ENCODE assay signal across 20 mouse cellular contexts in the genomic region with DNA sequence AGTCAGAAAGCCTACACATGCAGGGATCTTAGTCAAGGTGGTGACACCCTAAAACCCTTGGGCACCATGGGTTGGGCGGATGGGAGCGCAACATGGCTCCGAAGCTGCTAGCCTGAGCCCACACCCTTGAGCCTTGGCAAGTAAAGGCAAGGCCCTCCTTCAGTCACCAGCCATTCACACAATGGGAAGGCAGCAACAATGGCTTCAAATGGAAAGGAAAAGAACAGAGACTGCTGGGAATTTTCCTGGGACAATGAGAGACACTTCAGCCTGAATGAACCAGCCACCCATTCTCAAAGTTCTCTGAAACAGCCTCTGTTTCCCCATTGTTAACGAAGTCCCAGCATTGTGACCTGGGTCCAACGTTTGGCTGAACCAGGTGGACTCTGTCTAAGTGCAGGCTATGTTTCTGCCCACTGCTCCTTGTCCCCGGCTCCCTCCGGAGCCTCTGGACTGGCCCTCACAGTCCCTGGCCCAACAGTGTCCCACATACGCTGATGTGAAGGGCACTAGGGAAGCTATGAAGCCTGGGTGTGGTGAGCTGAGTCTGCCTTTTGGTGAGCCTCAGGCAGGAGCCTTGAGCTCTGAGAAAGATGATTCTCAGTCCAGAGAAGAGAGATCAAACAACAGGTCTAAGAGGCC. TPM values are rescaled to one million over a fixed set of nuclear protein-coding genes. Genes with fewer than 3 reads are reported as not detected.
A peak's percentile ranks its signal among the peaks of the same experiment; 100 is the strongest.
DNase-seq lines count a peak whose midpoint lies in the region; ATAC-seq and TF ChIP-seq lines count a peak whose summit lies in the region.
"Had no signal": no experiment of that assay in that cellular context is flagged by ENCODE, and none has a peak within 500 bp of the region (broad histone marks: within the 10 kb centered on the region; RNA-seq: fewer than 3 reads in every experiment).

No protein-coding gene starts in this region.

- WGBS in forebrain, embryonic 10.5 days = 70% methylated on average over 8 of the region's 8 CpGs
- WGBS in forebrain, embryonic 13.5 days = 48% methylated on average over 8 of the region's 8 CpGs
- 40% methylated on average over 8 of the region's 8 CpGs for whole genome bisulfite sequencing in hindbrain, embryonic 11.5 days
- WGBS in hindbrain, embryonic 16.5 days = 44% methylated on average over 8 of the region's 8 CpGs
- WGBS in midbrain, embryonic 10.5 days = 60% methylated on average over 8 of the region's 8 CpGs
- 58% methylated on average over 8 of the region's 8 CpGs for WGBS in midbrain, postnatal 0 days
- 76% methylated on average over 8 of the region's 8 CpGs for WGBS in embryonic facial prominence, embryonic 10.5 days

- peak overlapping the region; percentile 74 for H3K27ac ChIP-seq in forebrain, embryonic 10.5 days
- no peak overlapping the region for H3K27ac ChIP-seq in forebrain, embryonic 13.5 days
- peak overlapping the region; percentile 54; the same call in 1 of the 2 replicates for H3K27ac ChIP-seq in hindbrain, embryonic 11.5 days (ENCODE audit: low read depth, low read length)
- H3K27ac ChIP-seq in hindbrain, embryonic 16.5 days (ENCODE audit: low read depth, low read length) = no peak overlapping the region
- peak overlapping the region; percentile 84 for H3K27ac ChIP-seq in midbrain, embryonic 10.5 days (replicated peaks)
- no peak overlapping the region for H3K27ac ChIP-seq in midbrain, postnatal 0 days (ENCODE audit: low read depth, low read length)
- peak overlapping the region; percentile 63 for H3K27ac ChIP-seq in embryonic facial prominence, embryonic 10.5 days (replicated peaks)
- H3K27ac ChIP-seq: embryonic facial prominence, embryonic 13.5 days; hindbrain, embryonic 15.5 days; liver, embryonic 13.5 days; lung, embryonic 15.5 days had no signal

- no peak for ATAC-seq in forebrain, embryonic 13.5 days
- ATAC-seq in hindbrain, embryonic 11.5 days (ENCODE audit: low FRiP score) = no peak
- no peak for ATAC-seq in hindbrain, embryonic 16.5 days
- no peak for ATAC-seq in midbrain, postnatal 0 days (ENCODE audit: low FRiP score)
- ATAC-seq: midbrain, embryonic 16.5 days had no signal

- no peaks in the 10 kb centered on the region for H3K9me3 ChIP-seq in forebrain, embryonic 10.5 days
- H3K9me3 ChIP-seq in forebrain, embryonic 13.5 days (replicated peaks) = no peaks in the 10 kb centered on the region
- no peaks in the 10 kb centered on the region for H3K9me3 ChIP-seq in hindbrain, embryonic 11.5 days (ENCODE audit: control insufficient read depth, low read length)
- no peaks in the 10 kb centered on the region for H3K9me3 ChIP-seq in hindbrain, embryonic 16.5 days (ENCODE audit: control insufficient read depth, low read length)
- H3K9me3 ChIP-seq in midbrain, embryonic 10.5 days (replicated peaks) = no peaks in the 10 kb centered on the region
- H3K9me3 ChIP-seq in midbrain, postnatal 0 days (ENCODE audit: low read length) = no peaks in the 10 kb centered on the region
- no peaks in the 10 kb centered on the region for H3K9me3 ChIP-seq in embryonic facial prominence, embryonic 10.5 days
- H3K9me3 ChIP-seq: embryonic facial prominence, embryonic 13.5 days; hindbrain, embryonic 15.5 days; limb, embryonic 12.5 days; liver, embryonic 13.5 days; lung, embryonic 15.5 days had no signal

- H3K9ac ChIP-seq in forebrain, embryonic 13.5 days = no peak overlapping the region
- H3K9ac ChIP-seq in hindbrain, embryonic 11.5 days (ENCODE audit: low read depth, low read length) = no peak overlapping the region
- no peak overlapping the region for H3K9ac ChIP-seq in hindbrain, embryonic 16.5 days (ENCODE audit: low read depth, low read length)
- no peak overlapping the region for H3K9ac ChIP-seq in midbrain, postnatal 0 days (replicated peaks; ENCODE audit: low read length, poor library complexity, severe bottlenecking)
- H3K9ac ChIP-seq: hindbrain, embryonic 15.5 days; limb, embryonic 12.5 days; liver, embryonic 13.5 days; lung, embryonic 15.5 days had no signal

- peaks cover 98% of the 10 kb centered on the region for H3K4me1 ChIP-seq in forebrain, embryonic 10.5 days
- H3K4me1 ChIP-seq in forebrain, embryonic 13.5 days = peaks cover 29% of the 10 kb centered on the region
- H3K4me1 ChIP-seq in hindbrain, embryonic 11.5 days (replicated peaks; ENCODE audit: control insufficient read depth, insufficient read depth, low read length) = peaks cover 31% of the 10 kb centered on the region
- H3K4me1 ChIP-seq in hindbrain, embryonic 16.5 days (ENCODE audit: control insufficient read depth, insufficient read depth, low read depth, low read length) = peaks cover 8% of the 10 kb centered on the region; the same call in 1 of the 2 replicates
- H3K4me1 ChIP-seq in midbrain, embryonic 10.5 days = peaks cover 100% of the 10 kb centered on the region
- 0 out of 2 replicates have a peak, but pooled peaks cover 5% of the 10 kb centered on the region for H3K4me1 ChIP-seq in midbrain, postnatal 0 days (ENCODE audit: insufficient read depth, low read length)
- H3K4me1 ChIP-seq in embryonic facial prominence, embryonic 10.5 days = peaks cover 96% of the 10 kb centered on the region

- DNase-seq in forebrain, embryonic 10.5 days (ENCODE audit: extremely low spot score, low spot score) = no peak
- no peak for DNase-seq in hindbrain, embryonic 11.5 days (ENCODE audit: low spot score)
- no peak for DNase-seq in midbrain, embryonic 10.5 days (ENCODE audit: low spot score)
- no peak for DNase-seq in midbrain, postnatal 0 days (ENCODE audit: low spot score)
- DNase-seq in embryonic facial prominence, embryonic 10.5 days (ENCODE audit: low spot score) = no peak
- no peak for DNase-seq in spleen, postnatal 10 days (ENCODE audit: low spot score in 2 of 2)
- DNase-seq: cerebellum, postnatal 14 days; heart, adult 18-20 months; kidney, adult 8-10 months; liver, embryonic 13.5 days; right cerebral cortex, adult 18-20 months; thymus, adult 2 months had no signal

- H3K27me3 ChIP-seq in forebrain, embryonic 10.5 days (ENCODE audit: poor library complexity, severe bottlenecking) = no peaks in the 10 kb centered on the region
- no peaks in the 10 kb centered on the region for H3K27me3 ChIP-seq in forebrain, embryonic 13.5 days
- H3K27me3 ChIP-seq in hindbrain, embryonic 11.5 days (ENCODE audit: control insufficient read depth, insufficient read depth, low read length) = no peaks in the 10 kb centered on the region
- no peaks in the 10 kb centered on the region for H3K27me3 ChIP-seq in hindbrain, embryonic 16.5 days (replicated peaks; ENCODE audit: control insufficient read depth, insufficient read depth, low read length)
- no peaks in the 10 kb centered on the region for H3K27me3 ChIP-seq in midbrain, embryonic 10.5 days (ENCODE audit: low read depth, poor library complexity, severe bottlenecking)
- no peaks in the 10 kb centered on the region for H3K27me3 ChIP-seq in midbrain, postnatal 0 days (ENCODE audit: insufficient read depth, low read length)
- no peaks in the 10 kb centered on the region for H3K27me3 ChIP-seq in embryonic facial prominence, embryonic 10.5 days (replicated peaks; ENCODE audit: low read depth, poor library complexity, severe bottlenecking)
- H3K27me3 ChIP-seq: embryonic facial prominence, embryonic 13.5 days; hindbrain, embryonic 15.5 days; limb, embryonic 12.5 days; liver, embryonic 13.5 days; lung, embryonic 15.5 days had no signal

- H3K4me2 ChIP-seq in forebrain, embryonic 13.5 days = no peak overlapping the region
- H3K4me2 ChIP-seq in hindbrain, embryonic 11.5 days (replicated peaks; ENCODE audit: low read depth, low read length) = no peak overlapping the region
- no peak overlapping the region for H3K4me2 ChIP-seq in hindbrain, embryonic 16.5 days (ENCODE audit: low read length)
- no peak overlapping the region for H3K4me2 ChIP-seq in midbrain, postnatal 0 days (ENCODE audit: low read depth, low read length, poor library complexity, severe bottlenecking)
- H3K4me2 ChIP-seq: embryonic facial prominence, embryonic 13.5 days; hindbrain, embryonic 15.5 days; limb, embryonic 12.5 days; liver, embryonic 13.5 days; lung, embryonic 15.5 days had no signal

- no peak for TF ChIP-seq CTCF in midbrain, postnatal 0 days (IDR thresholded peaks at IDR 0.05)

- no peak overlapping the region for H3K4me3 ChIP-seq in forebrain, embryonic 10.5 days
- no peak overlapping the region for H3K4me3 ChIP-seq in forebrain, embryonic 13.5 days
- H3K4me3 ChIP-seq in hindbrain, embryonic 11.5 days (ENCODE audit: low read depth, low read length) = no peak overlapping the region
- H3K4me3 ChIP-seq in hindbrain, embryonic 16.5 days (ENCODE audit: low read length) = no peak overlapping the region
- peak overlapping the region; percentile 24; the same call in 1 of the 2 replicates for H3K4me3 ChIP-seq in midbrain, embryonic 10.5 days
- H3K4me3 ChIP-seq in midbrain, postnatal 0 days (ENCODE audit: low read depth, low read length) = no peak overlapping the region
- no peak overlapping the region for H3K4me3 ChIP-seq in embryonic facial prominence, embryonic 10.5 days
- H3K4me3 ChIP-seq: embryonic facial prominence, embryonic 13.5 days; hindbrain, embryonic 15.5 days; limb, embryonic 12.5 days; liver, embryonic 13.5 days; lung, embryonic 15.5 days had no signal

- peaks cover 9% of the 10 kb centered on the region for H3K36me3 ChIP-seq in forebrain, embryonic 10.5 days (replicated peaks)
- no peaks in the 10 kb centered on the region for H3K36me3 ChIP-seq in forebrain, embryonic 13.5 days (ENCODE audit: poor library complexity, severe bottlenecking)
- H3K36me3 ChIP-seq in hindbrain, embryonic 11.5 days (ENCODE audit: control insufficient read depth, insufficient read depth, low read length) = no peaks in the 10 kb centered on the region
- H3K36me3 ChIP-seq in hindbrain, embryonic 16.5 days (ENCODE audit: control insufficient read depth, insufficient read depth, low read length) = no peaks in the 10 kb centered on the region
- peaks cover 23% of the 10 kb centered on the region for H3K36me3 ChIP-seq in midbrain, embryonic 10.5 days
- no peaks in the 10 kb centered on the region for H3K36me3 ChIP-seq in midbrain, postnatal 0 days (ENCODE audit: insufficient read depth, low read length)
- no peaks in the 10 kb centered on the region for H3K36me3 ChIP-seq in embryonic facial prominence, embryonic 10.5 days (replicated peaks)
- H3K36me3 ChIP-seq: embryonic facial prominence, embryonic 13.5 days; hindbrain, embryonic 15.5 days; limb, embryonic 12.5 days; liver, embryonic 13.5 days; lung, embryonic 15.5 days had no signal

RNA-seq across cellular contexts. Expression of a gene that starts 12.6 kb away (rescaled TPM):
- 12.5 and 14.1 TPM in 2 replicates for polyA plus RNA-seq in forebrain, embryonic 10.5 days (2016; fragmentation: Nextera tagmentation; extraction: Ambion mirVana)
- 5.8 and 6.8 TPM in 2 replicates for polyA plus RNA-seq in forebrain, embryonic 13.5 days (2015; fragmentation: Nextera tagmentation; extraction: Ambion mirVana)
- polyA plus RNA-seq in hindbrain, embryonic 11.5 days (2014; fragmentation: Nextera tagmentation; extraction: Ambion mirVana) = 12.5 and 15.9 TPM in 2 replicates
- polyA plus RNA-seq in hindbrain, embryonic 16.5 days (2015; fragmentation: Nextera tagmentation; extraction: Ambion mirVana) = 2.9 and 5.1 TPM in 2 replicates
- polyA plus RNA-seq in midbrain, embryonic 10.5 days (2016; fragmentation: Nextera tagmentation; extraction: Ambion mirVana) = 28.5 and 32.0 TPM in 2 replicates
- total RNA-seq in midbrain, postnatal 0 days (2014; rRNA removed) = 16.5 and 17.3 TPM in 2 replicates
- 3.3 and 4.7 TPM in 2 replicates for polyA plus RNA-seq in midbrain, postnatal 0 days (2015; fragmentation: Nextera tagmentation; extraction: Ambion mirVana)
- 12.1 and 18.1 TPM in 2 replicates for polyA plus RNA-seq in embryonic facial prominence, embryonic 10.5 days (2016; fragmentation: Nextera tagmentation; extraction: Ambion mirVana)

RNA-seq across cellular contexts. Expression of a gene that starts 48.3 kb away (rescaled TPM):
- 1.7 and 2.3 TPM in 2 replicates for polyA plus RNA-seq in forebrain, embryonic 10.5 days (2016; fragmentation: Nextera tagmentation; extraction: Ambion mirVana)
- polyA plus RNA-seq in forebrain, embryonic 13.5 days (2015; fragmentation: Nextera tagmentation; extraction: Ambion mirVana) = 2.9 TPM in 2 replicates
- 2.9 and 3.1 TPM in 2 replicates for polyA plus RNA-seq in hindbrain, embryonic 11.5 days (2014; fragmentation: Nextera tagmentation; extraction: Ambion mirVana)
- 25.7 and 29.5 TPM in 2 replicates for polyA plus RNA-seq in hindbrain, embryonic 16.5 days (2015; fragmentation: Nextera tagmentation; extraction: Ambion mirVana)
- 3.4 and 3.9 TPM in 2 replicates for polyA plus RNA-seq in midbrain, embryonic 10.5 days (2016; fragmentation: Nextera tagmentation; extraction: Ambion mirVana)
- total RNA-seq in midbrain, postnatal 0 days (2014; rRNA removed) = 49.8 and 52.0 TPM in 2 replicates
- polyA plus RNA-seq in midbrain, postnatal 0 days (2015; fragmentation: Nextera tagmentation; extraction: Ambion mirVana) = 34.5 and 37.2 TPM in 2 replicates
- 2.6 and 3.3 TPM in 2 replicates for polyA plus RNA-seq in embryonic facial prominence, embryonic 10.5 days (2016; fragmentation: Nextera tagmentation; extraction: Ambion mirVana)
- total RNA-seq: megakaryocyte progenitor cell, adult 5-6 weeks had no signal

Comparison
In these comparisons a context has a peak if more than half of its experiments do, and no peak if none do; other contexts are left out.
1. H3K27ac ChIP-seq: peak in forebrain, embryonic 10.5 days (single experiment), hindbrain, embryonic 11.5 days (single experiment), midbrain, embryonic 10.5 days (single experiment) and embryonic facial prominence, embryonic 10.5 days (single experiment); none in forebrain, embryonic 13.5 days (single experiment), hindbrain, embryonic 16.5 days (single experiment) and midbrain, postnatal 0 days (single experiment).